Mouse (Mus musculus): ENCODE data around the gene Usp48.

- TF ChIP-seq POLR2A (IDR thresholded peaks at IDR 0.05; ENCODE audit: borderline replicate concordance, extremely low read depth, low read depth, low read length) (no peak), CTCF (IDR thresholded peaks at IDR 0.05; ENCODE audit: insufficient read depth, low read length) (no peak)
Measured at GRCm38 (mm10) chr4:137659541-137659940, 66.0 kb downstream of the Usp48 start.

All from lung, adult 2 months (tissue).